Comparison of ENCODE assay signal across 22 mouse cellular contexts in the genomic region with DNA sequence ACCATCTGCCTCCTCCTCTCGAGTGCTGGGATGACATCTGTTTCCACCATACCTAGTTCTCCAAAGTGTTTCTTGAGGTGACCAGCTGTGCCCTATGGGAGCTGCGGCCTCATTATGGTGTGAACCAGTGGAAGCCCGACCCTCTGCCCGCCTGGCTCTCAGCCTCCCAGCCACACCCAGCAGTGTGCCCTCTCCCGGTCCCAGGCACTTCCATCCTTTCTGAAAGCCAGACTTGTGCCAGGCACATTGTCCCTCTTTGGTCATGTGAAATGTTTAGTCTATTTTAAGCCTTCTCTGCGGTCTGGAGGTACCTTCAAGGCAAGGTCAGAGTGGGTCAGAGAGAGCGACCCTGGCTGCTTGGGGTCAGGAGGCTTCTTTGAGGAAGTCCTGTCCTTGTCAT. TPM values are rescaled to one million over a fixed set of nuclear protein-coding genes. Genes with fewer than 3 reads are reported as not detected.
DNase-seq lines count a peak whose midpoint lies in the region; TF ChIP-seq lines count a peak whose summit lies in the region.
"Had no signal": no experiment of that assay in that cellular context is flagged by ENCODE, and none has a peak within 500 bp of the region (broad histone marks: within the 10 kb centered on the region; RNA-seq: fewer than 3 reads in every experiment).

No protein-coding gene starts in this region.

- TF ChIP-seq POLR2A in heart, adult 2 months (IDR thresholded peaks at IDR 0.05; ENCODE audit: insufficient read depth, low read depth, low read length), result no peak

- H3K4me1 ChIP-seq in heart, adult 2 months (ENCODE audit: control insufficient read depth, insufficient read depth, low read length), result peaks cover 4% of the 10 kb centered on the region; the same call in 1 of the 2 replicates
- H3K4me1 ChIP-seq: embryonic facial prominence, embryonic 12.5 days; forebrain, embryonic 13.5 days; forebrain, embryonic 15.5 days had no signal

- H3K9ac ChIP-seq in heart, adult 2 months (ENCODE audit: low read depth, low read length), result no peak overlapping the region
- H3K9ac ChIP-seq: embryonic facial prominence, embryonic 12.5 days; forebrain, embryonic 13.5 days; forebrain, embryonic 15.5 days had no signal

- 57% methylated on average over 7 of the region's 7 CpGs for WGBS in heart, adult 2 months

- no peaks in the 10 kb centered on the region for H3K36me3 ChIP-seq in heart, adult 2 months (ENCODE audit: control insufficient read depth, insufficient read depth, low read length)
- H3K36me3 ChIP-seq: embryonic facial prominence, embryonic 10.5 days; embryonic facial prominence, embryonic 12.5 days; forebrain, embryonic 15.5 days; G1E had no signal

- no peaks in the 10 kb centered on the region for H3K27me3 ChIP-seq in heart, adult 2 months (ENCODE audit: control insufficient read depth, insufficient read depth, low read length)
- H3K27me3 ChIP-seq: Patski had no signal

- H3K27ac ChIP-seq in heart, adult 2 months, result peak overlapping the region; percentile 7
- H3K27ac ChIP-seq in layer of hippocampus, adult 2 months, result peak overlapping the region; percentile 46; the same call in 1 of the 2 replicates
- H3K27ac ChIP-seq: embryonic facial prominence, embryonic 10.5 days; embryonic facial prominence, embryonic 12.5 days; forebrain, embryonic 13.5 days; forebrain, embryonic 15.5 days had no signal

- 0 out of 2 replicates have a peak, but pooled peaks have one; percentile 27 for TF ChIP-seq EP300 in heart, adult 2 months (IDR thresholded peaks at IDR 0.05; ENCODE audit: insufficient read depth, low read depth, low read length)

- no peak for DNase-seq in heart, adult 2 months
- DNase-seq in heart, adult 9 months (ENCODE audit: low spot score in 2 of 2), result no peak
- DNase-seq in heart, postnatal 10 days, result peak; percentile 63 to 65
- DNase-seq in heart, postnatal 36 days, result no peak
- no peak for DNase-seq in layer of hippocampus, adult 2 months (ENCODE audit: low spot score in 2 of 2)
- no peak for DNase-seq in layer of hippocampus, adult 9-11 months
- DNase-seq: adrenal gland, adult 8-10 months; adrenal gland, postnatal 14 days; B cell, adult 2 months; cerebellum, adult 11-12 months; cerebellum, adult 9-10 months; cerebellum, postnatal 25 days had no signal

- H3K4me3 ChIP-seq in heart, adult 2 months, result no peak overlapping the region
- no peak overlapping the region for H3K4me3 ChIP-seq in layer of hippocampus, adult 2 months
- H3K4me3 ChIP-seq: embryonic facial prominence, embryonic 10.5 days; embryonic facial prominence, embryonic 12.5 days; forebrain, embryonic 13.5 days; forebrain, embryonic 15.5 days had no signal

- H3K79me2 ChIP-seq in heart, adult 2 months (replicated peaks; ENCODE audit: control insufficient read depth, insufficient read depth, low read length), result no peaks in the 10 kb centered on the region

- intact Hi-C loops in heart, adult 2 months (cut with DNase I), result no loop called here
- intact Hi-C loops in heart, postnatal 10 days (cut with DNase I), result no loop called here
- intact Hi-C loops in heart, postnatal 36 days (cut with DNase I), result no loop called here

- TF ChIP-seq CTCF in heart, adult 2 months (IDR thresholded peaks at IDR 0.05), result no peak
- TF ChIP-seq CTCF in layer of hippocampus, adult 2 months (conservative IDR thresholded peaks at IDR 0.05), result no peak

RNA-seq across cellular contexts. Expression of gene Hcn2, which starts 7.3 kb away (rescaled TPM):
- total RNA-seq in heart, adult 2 months (2021), result 10 to 100 TPM; 17.0 to 17.5 TPM
- 23.8 and 33.5 TPM in 2 replicates for polyA plus RNA-seq in heart, adult 2 months (2012; rRNA removed)
- 10 to 100 TPM; 22.6 to 27.6 TPM for total RNA-seq in heart, postnatal 10 days (2021)
- 10 to 100 TPM; 20.0 to 26.8 TPM for total RNA-seq in heart, postnatal 36 days (2021)
- 100 to 1,000 TPM; 118 TPM for total RNA-seq in layer of hippocampus, adult 2 months (2021)
- polyA plus RNA-seq: activated CD4-positive, CD25-positive, alpha-beta regulatory T cell, adult 4 months; CD4-positive, CD25-positive, alpha-beta regulatory T cell, adult 4 months had no signal

RNA-seq across cellular contexts. Expression of gene Bsg, which starts 19.4 kb away (rescaled TPM):
- 1,000 to 10,000 TPM; 1,364 to 1,491 TPM for total RNA-seq in heart, adult 2 months (2021)
- 1,570 and 1,684 TPM in 2 replicates for polyA plus RNA-seq in heart, adult 2 months (2012; rRNA removed)
- 1,000 to 10,000 TPM; 1,161 to 1,276 TPM for total RNA-seq in heart, postnatal 10 days (2021)
- 1,000 to 10,000 TPM; 1,389 to 1,395 TPM for total RNA-seq in heart, postnatal 36 days (2021)
- total RNA-seq in layer of hippocampus, adult 2 months (2021), result 100 to 1,000 TPM; 538 TPM

RNA-seq across cellular contexts. Expression of gene Polrmt, which starts 22.7 kb away (rescaled TPM):
- 10 to 100 TPM; 42.2 to 44.7 TPM for total RNA-seq in heart, adult 2 months (2021)
- polyA plus RNA-seq in heart, adult 2 months (2012; rRNA removed), result 47.0 and 52.3 TPM in 2 replicates
- total RNA-seq in heart, postnatal 10 days (2021), result 10 to 100 TPM; 36.3 to 54.4 TPM
- 10 to 100 TPM; 42.3 to 48.0 TPM for total RNA-seq in heart, postnatal 36 days (2021)
- 10 to 100 TPM; 44.5 to 50.6 TPM for total RNA-seq in layer of hippocampus, adult 2 months (2021)

RNA-seq across cellular contexts. Expression of gene Fgf22, which starts 31.2 kb away (rescaled TPM):
- not detected for total RNA-seq in heart, adult 2 months (2021)
- not detected in 2 replicates for polyA plus RNA-seq in heart, adult 2 months (2012; rRNA removed)
- total RNA-seq in heart, postnatal 10 days (2021), result not detected
- not detected for total RNA-seq in heart, postnatal 36 days (2021)
- total RNA-seq in layer of hippocampus, adult 2 months (2021), result 1 to 10 TPM; 1.9 to 2.8 TPM
- total RNA-seq: adrenal gland, postnatal 14 days; adrenal gland, postnatal 36 days; CH12.LX had no signal
- polyA plus RNA-seq: activated CD4-positive, CD25-positive, alpha-beta regulatory T cell, adult 4 months; CD4-positive, CD25-positive, alpha-beta regulatory T cell, adult 4 months; G1E had no signal

RNA-seq across cellular contexts. Expression of gene Gzmm, which starts 34.9 kb away (rescaled TPM):
- total RNA-seq in heart, adult 2 months (2021), result 1 to 10 TPM; 6.4 to 6.5 TPM
- 7.4 and 9.2 TPM in 2 replicates for polyA plus RNA-seq in heart, adult 2 months (2012; rRNA removed)
- 1 to 10 TPM; 3.8 to 4.3 TPM for total RNA-seq in heart, postnatal 10 days (2021)
- 1 to 10 TPM; 6.5 to 8.4 TPM for total RNA-seq in heart, postnatal 36 days (2021)
- 1 to 10 TPM; 3.3 to 4.0 TPM for total RNA-seq in layer of hippocampus, adult 2 months (2021)

Comparison
In these comparisons a context has a peak if more than half of its experiments do, and no peak if none do; other contexts are left out.
1. DNase-seq: peak in heart, postnatal 10 days (2 of 2); none in heart, adult 2 months (0 of 2), heart, adult 9 months (0 of 2), heart, postnatal 36 days (0 of 2), layer of hippocampus, adult 2 months (0 of 2) and layer of hippocampus, adult 9-11 months (single experiment).
2. RNA of gene Hcn2, which starts 7.3 kb away (total RNA-seq): 118 TPM in layer of hippocampus, adult 2 months; 22.6 to 27.6 TPM in heart, postnatal 10 days, 20.0 to 26.8 TPM in heart, postnatal 36 days and 17.0 to 17.5 TPM in heart, adult 2 months; every median in the first group is over 4 times any median in the second.